Mouse (Mus musculus) ovary, postnatal 10 days (tissue): Measurements from ENCODE around the gene Ptms.
A peak's percentile ranks its signal among the peaks of the same experiment; 100 is the strongest.

ENCODE experiments used
- DNase-seq: peaks from one replicate; pipeline ENCODE4 v3.0.0; 2022; ENCODE audit warnings: low spot score

Gene Ptms

GRCm38 (mm10) chr6:124930231-124930630 is 10.3 kb upstream of the Ptms start:
- DNase-seq = no peak

- DNase-seq = no peak
Measured at GRCm38 (mm10) chr6:124925941-124926340, 6.0 kb upstream of the Ptms start.

GRCm38 (mm10) chr6:124925173-124925793 is 5.4 kb upstream of the Ptms start:
- no peak for DNase-seq

DNA sequence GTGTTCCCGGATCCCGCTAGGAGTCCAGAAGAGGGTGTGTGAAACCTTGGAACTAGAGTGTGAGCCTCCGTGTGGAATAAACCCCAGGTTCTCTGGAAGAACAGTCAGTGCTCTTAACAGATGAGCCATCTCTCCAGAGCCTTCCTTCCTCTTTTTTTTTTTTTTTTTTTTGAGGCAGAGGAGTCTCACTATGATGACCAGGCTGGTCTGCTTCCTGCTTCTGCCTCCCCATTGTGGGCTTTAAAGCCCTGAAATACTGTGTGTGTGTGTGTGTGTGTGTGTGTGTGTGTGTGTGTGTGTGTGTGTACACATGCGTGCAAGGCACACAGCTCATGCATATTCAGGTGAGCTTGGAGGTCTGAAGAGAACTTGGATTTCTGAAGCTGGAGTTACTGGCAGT is 1.6 kb upstream of the Ptms start:
- no peak for DNase-seq

- no peak for DNase-seq
Measured at GRCm38 (mm10) chr6:124920318-124921085, 599 bp upstream of the Ptms start.

DNA sequence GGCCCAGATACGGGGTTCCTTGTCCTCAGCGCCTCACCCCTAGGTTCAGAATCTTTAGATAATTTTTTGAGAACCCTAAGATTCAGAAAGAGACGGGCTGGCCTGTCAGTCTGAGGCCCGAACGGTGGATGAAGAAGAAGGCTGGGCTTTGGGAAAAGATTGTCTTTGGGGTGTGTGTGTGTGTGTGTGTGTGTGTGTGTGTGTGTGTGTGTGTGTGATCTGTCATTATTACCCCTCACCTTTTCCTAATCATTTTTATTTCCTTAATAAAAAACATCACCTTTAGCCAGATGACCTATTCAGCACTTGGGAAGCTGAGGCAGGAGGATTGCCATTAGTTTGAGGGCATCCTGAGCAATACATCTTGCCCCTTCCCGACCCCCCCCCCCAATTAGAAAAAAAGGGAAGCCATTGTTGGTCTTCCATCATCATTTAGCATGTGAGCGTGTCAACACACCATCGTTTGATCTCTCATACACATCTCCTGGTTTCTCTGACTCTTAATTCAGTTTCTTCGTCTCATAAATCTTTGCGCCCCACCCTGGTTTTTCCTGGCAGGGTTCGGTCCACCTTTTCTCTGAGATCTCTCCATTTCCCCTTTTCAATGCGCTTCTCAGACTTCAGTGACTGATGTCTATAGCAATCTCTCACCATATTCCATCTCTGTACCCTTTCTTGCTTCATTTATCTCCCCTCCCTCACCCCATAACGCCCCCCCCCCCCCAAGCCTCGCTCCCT is 844 bp downstream of the Ptms start:
- DNase-seq = no peak

GRCm38 (mm10) chr6:124918331-124918690 is 1.6 kb downstream of the Ptms start:
- DNase-seq = no peak

- DNase-seq = peak; percentile 83
Measured at GRCm38 (mm10) chr6:124917518-124918330, 2.2 kb downstream of the Ptms start.

- DNase-seq = peak; percentile 89
Measured at GRCm38 (mm10) chr6:124916695-124917517, 3.0 kb downstream of the Ptms start.

DNA sequence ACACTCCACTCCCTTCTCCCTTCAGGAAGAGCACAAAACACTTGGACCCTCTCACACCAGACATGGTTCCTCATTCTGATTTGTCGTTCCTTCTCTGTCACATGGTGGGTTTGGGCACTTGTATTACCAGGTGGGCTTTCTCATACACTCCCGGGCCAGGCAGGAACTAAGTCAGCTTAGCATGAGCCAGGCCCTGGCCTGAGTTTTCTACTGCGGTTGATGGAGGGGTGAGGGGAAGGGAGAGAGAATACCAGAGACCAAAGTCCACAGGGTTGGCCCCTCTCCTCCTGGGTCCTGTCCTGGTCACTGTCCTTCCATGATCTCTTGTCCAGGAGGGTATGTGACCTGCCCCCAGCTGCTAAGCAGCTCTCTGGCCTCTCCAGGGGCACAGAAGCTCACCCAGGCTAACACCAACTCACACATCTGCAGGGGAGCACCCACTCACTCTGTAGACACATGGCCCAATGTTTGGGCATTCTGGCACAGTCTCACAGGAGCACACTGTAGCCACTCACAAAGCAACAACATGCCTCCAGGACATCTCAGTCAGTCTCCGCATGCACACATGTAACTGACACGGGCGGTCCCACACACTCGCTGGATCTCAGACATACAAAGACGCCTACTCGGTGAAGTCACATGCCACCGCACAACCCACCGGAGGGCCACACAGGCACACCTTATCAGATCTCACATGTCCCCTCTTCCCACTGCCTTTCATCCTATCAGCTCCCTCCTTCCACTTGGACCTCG is 3.8 kb downstream of the Ptms start:
- no peak for DNase-seq

DNA sequence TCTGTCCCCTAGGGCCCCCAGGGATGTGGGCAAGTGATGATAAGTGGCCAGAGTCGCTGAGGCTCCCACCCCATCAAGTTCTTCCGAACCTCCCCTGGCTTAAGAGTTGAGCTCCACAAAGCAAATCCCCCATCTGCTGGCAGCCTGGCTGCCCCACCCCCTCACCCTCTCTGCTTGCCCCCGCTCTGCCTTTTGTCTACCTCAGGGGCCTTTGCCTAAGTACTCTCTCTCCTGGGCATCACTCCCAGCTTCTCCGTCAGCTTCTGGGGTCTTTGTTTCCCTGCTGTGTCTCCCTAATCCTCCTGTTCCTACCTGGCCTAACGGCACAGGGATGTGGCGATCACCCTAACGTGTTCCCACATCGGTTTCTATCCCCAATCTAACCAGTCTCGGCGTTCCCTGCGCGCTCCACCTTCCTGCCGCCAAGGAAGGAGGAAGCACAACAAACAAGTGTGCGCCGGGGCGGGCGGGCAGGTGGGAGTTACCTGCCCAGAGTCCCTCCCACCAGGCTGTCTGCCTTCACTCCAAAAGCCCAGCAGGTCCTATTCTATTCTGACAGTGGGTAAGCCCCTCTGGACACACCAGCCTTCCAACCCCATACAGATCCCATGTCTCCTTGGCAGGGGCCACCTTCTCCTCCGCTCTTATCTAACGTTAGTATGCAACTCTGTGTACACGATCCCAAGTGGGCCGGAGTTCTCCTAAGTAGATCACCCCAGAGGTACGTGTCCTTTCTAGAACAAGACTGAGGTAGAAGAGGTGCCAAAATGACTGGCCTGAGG is 4.6 kb downstream of the Ptms start:
- no peak for DNase-seq

- DNase-seq = no peak
Measured at GRCm38 (mm10) chr6:124914511-124914910, 5.4 kb downstream of the Ptms start.

GRCm38 (mm10) chr6:124913721-124914285 is 6.1 kb downstream of the Ptms start:
- no peak for DNase-seq

GRCm38 (mm10) chr6:124913214-124913613 is 6.7 kb downstream of the Ptms start:
- no peak for DNase-seq

DNA sequence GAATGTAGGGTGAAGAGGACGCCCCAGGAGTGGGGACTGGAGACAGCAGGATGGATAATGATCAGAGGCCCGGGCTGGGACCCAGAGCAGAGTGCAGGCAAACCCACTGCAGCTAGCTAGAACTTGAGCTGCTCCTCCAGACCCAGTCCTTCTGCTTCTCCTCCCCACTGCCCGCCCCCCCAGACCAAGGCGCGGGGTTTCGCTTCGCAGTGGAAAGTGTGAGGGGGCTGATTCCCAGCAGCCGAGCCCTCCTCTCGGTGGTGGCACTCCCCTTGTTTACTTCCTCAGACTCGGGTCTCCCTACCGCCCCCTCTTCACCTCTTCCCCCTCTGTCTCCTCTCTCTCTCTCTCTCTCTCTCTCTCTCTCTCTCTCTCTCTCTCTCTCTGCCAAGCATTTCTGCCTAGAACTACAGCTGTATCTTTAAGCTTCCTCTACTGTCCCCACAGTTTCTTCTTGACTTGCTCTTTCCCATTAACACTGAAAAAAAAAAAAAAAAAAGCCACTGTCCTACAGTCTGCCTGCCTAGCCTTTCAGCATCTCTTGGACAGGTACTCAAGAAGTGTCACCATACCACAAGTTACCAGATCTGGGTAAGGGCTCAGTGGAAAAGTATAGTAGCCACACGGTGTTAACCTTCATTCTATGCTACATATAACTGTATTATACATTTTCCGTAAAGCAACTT is 8.2 kb downstream of the Ptms start, which contains the start of gene Lag3:
Gene Lag3, minus strand, starts transcription at position 173 of the 686 bp plus-strand sequence.
- DNase-seq = no peak

DNA sequence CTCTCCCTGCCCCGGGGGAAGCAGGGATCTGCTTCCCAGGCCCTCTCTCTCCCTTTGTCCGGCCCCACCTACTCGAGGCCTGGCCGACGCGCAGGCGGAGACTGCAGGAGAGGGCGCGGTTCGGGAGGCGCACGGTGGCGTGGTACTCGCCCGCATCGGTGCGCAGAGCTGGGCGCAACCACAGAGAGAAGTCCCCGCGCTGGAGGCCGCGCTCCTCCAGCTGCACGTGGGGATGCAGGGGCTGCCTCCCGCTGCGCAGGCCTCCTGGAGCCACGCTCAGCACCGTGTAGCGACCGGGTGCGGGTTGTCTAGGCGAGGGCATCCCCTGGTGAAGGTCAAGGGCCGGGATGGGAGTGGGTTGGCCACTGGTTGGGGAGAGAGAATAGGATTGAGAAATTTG is 9.9 kb downstream of the Ptms start:
- DNase-seq = no peak

DNA sequence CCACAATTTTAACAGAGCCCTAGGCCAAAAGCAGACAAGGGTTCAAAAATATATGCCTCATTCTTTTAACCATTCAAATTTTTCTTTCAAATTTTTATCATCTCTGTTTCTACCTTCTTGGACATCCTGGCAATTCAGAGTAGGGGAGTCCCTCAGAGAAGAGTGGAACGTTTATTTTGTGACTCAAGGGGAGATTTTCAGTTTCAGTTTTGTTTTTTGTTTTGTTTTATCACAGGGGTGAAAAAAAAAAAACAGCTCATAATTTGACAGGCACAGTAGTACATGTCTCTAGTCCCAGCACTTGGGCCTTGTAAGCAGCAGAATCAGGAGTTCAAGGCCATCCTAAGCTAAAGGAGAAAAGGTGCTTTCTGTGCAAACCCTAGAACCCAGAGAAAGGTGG is 12.1 kb downstream of the Ptms start:
- no peak for DNase-seq

- DNase-seq = no peak
Measured at GRCm38 (mm10) chr6:124904991-124905860, 14.7 kb downstream of the Ptms start.
